ENCODE assay signal across 15 mouse cellular contexts in genomic region chr2:25363478-25364178, GRCm38 (mm10). TPM values are rescaled to one million over a fixed set of nuclear protein-coding genes. Genes with fewer than 3 reads are reported as not detected.
DNase-seq lines count a peak whose midpoint lies in the region; ATAC-seq and TF ChIP-seq lines count a peak whose summit lies in the region.
"Had no signal": no experiment of that assay in that cellular context is flagged by ENCODE, and none has a peak within 500 bp of the region (broad histone marks: within the 10 kb centered on the region; RNA-seq: fewer than 3 reads in every experiment).

No protein-coding gene starts in this region.

- H3K36me3 ChIP-seq in C2C12 (ENCODE audit: control insufficient read depth, insufficient read depth): peaks cover 39% of the 10 kb centered on the region
- no peaks in the 10 kb centered on the region; the same call in 1 of the 2 replicates for H3K36me3 ChIP-seq in intestine, embryonic 15.5 days
- H3K36me3 ChIP-seq in midbrain, embryonic 11.5 days (ENCODE audit: control insufficient read depth, insufficient read depth, low read length): no peaks in the 10 kb centered on the region
- H3K36me3 ChIP-seq: embryonic facial prominence, embryonic 15.5 days had no signal

- peak; percentile 64 for ATAC-seq in intestine, embryonic 15.5 days
- no peak for ATAC-seq in midbrain, embryonic 11.5 days (ENCODE audit: low FRiP score)

- peaks cover 13% of the 10 kb centered on the region for H3K4me1 ChIP-seq in intestine, embryonic 15.5 days (replicated peaks)
- H3K4me1 ChIP-seq in midbrain, embryonic 11.5 days (ENCODE audit: control insufficient read depth, insufficient read depth, low read length): peaks cover 2% of the 10 kb centered on the region

- intact Hi-C loops in gastrocnemius, adult 2 months (cut with DNase I): no loop called here
- intact Hi-C loops in gastrocnemius, postnatal 14 days (cut with DNase I; ENCODE audit: low total_unique reads): no loop called here

- no peak overlapping the region for H3ac ChIP-seq in C2C12 (ENCODE audit: control insufficient read depth, insufficient read length, low read depth)

- H3K27ac ChIP-seq in gastrocnemius, adult 2 months: no peak overlapping the region
- H3K27ac ChIP-seq in intestine, embryonic 15.5 days: peak overlapping the region; percentile 75
- H3K27ac ChIP-seq in midbrain, embryonic 11.5 days (ENCODE audit: low read depth, low read length): no peak overlapping the region
- H3K27ac ChIP-seq: embryonic facial prominence, embryonic 15.5 days; layer of hippocampus, adult 2 months had no signal

- no peaks in the 10 kb centered on the region for H3K9me3 ChIP-seq in intestine, embryonic 15.5 days
- no peaks in the 10 kb centered on the region for H3K9me3 ChIP-seq in midbrain, embryonic 11.5 days (ENCODE audit: control insufficient read depth, low read length)
- H3K9me3 ChIP-seq: embryonic facial prominence, embryonic 15.5 days had no signal

- WGBS in intestine, embryonic 15.5 days: 42% methylated on average over 13 of the region's 13 CpGs
- 70% methylated on average over 13 of the region's 13 CpGs for WGBS in midbrain, embryonic 11.5 days

- H3K79me3 ChIP-seq in C2C12 (ENCODE audit: low read depth): no peaks in the 10 kb centered on the region

- peak overlapping the region; percentile 90; the same call in 1 of the 2 replicates for H3K4me3 ChIP-seq in gastrocnemius, adult 2 months
- no peak overlapping the region for H3K4me3 ChIP-seq in C2C12 (ENCODE audit: insufficient read depth, poor library complexity, severe bottlenecking)
- H3K4me3 ChIP-seq in intestine, embryonic 15.5 days (replicated peaks): peak overlapping the region; percentile 68
- H3K4me3 ChIP-seq in midbrain, embryonic 11.5 days (ENCODE audit: low read depth, low read length): no peak overlapping the region
- H3K4me3 ChIP-seq: layer of hippocampus, adult 2 months had no signal

- H3K79me2 ChIP-seq in C2C12 (ENCODE audit: control insufficient read depth, insufficient read depth): peaks cover 16% of the 10 kb centered on the region

- DNase-seq in gastrocnemius, adult 2 months: no peak
- no peak for DNase-seq in gastrocnemius, adult 8-10 months (ENCODE audit: low spot score in 2 of 2)
- peak; percentile 39 for DNase-seq in lung, postnatal 25 days (ENCODE audit: low spot score)
- DNase-seq in midbrain, embryonic 11.5 days (ENCODE audit: low spot score, missing footprints): no peak
- DNase-seq in layer of hippocampus, postnatal 36 days: no peak
- no peak for DNase-seq in gastrocnemius, postnatal 14 days
- DNase-seq: adrenal gland, postnatal 10 days; cerebellum, adult 8-10 months; gastrocnemius, postnatal 25 days; heart, postnatal 36 days had no signal

- peak overlapping the region; percentile 95 for H3K4me2 ChIP-seq in intestine, embryonic 15.5 days (replicated peaks)
- no peak overlapping the region for H3K4me2 ChIP-seq in midbrain, embryonic 11.5 days

- peak overlapping the region; percentile 70; the same call in 1 of the 2 replicates for H3K9ac ChIP-seq in intestine, embryonic 15.5 days
- H3K9ac ChIP-seq in midbrain, embryonic 11.5 days (ENCODE audit: low read length): no peak overlapping the region
- H3K9ac ChIP-seq: embryonic facial prominence, embryonic 15.5 days had no signal

- no peaks in the 10 kb centered on the region for H3K27me3 ChIP-seq in C2C12 (ENCODE audit: control insufficient read depth, insufficient read depth, insufficient read length)
- no peaks in the 10 kb centered on the region for H3K27me3 ChIP-seq in intestine, embryonic 15.5 days (replicated peaks)
- H3K27me3 ChIP-seq in midbrain, embryonic 11.5 days (ENCODE audit: control insufficient read depth, insufficient read depth, low read length): peaks cover 26% of the 10 kb centered on the region

- TF ChIP-seq CTCF in gastrocnemius, adult 2 months (IDR thresholded peaks at IDR 0.05): no peak
- TF ChIP-seq CTCF in C2C12 (IDR thresholded peaks at IDR 0.05; ENCODE audit: control insufficient read depth, insufficient read depth, insufficient read length): no peak

TF ChIP-seq in C2C12, 6 proteins besides CTCF, POLR2A, EP300 and RAD21:
- TF ChIP-seq MAX (IDR thresholded peaks at IDR 0.05): no peak
- no peak for TF ChIP-seq FOSL1 (IDR thresholded peaks at IDR 0.05; ENCODE audit: insufficient read depth, low read length, poor library complexity, severe bottlenecking)
- TF ChIP-seq USF1 (IDR thresholded peaks at IDR 0.05; ENCODE audit: low read depth): no peak
- peak; percentile 46 for TF ChIP-seq MYOD1 (IDR thresholded peaks at IDR 0.05; ENCODE audit: control insufficient read depth, insufficient read length, low read depth)

RNA-seq across cellular contexts. Expression of gene Uap1l1, which starts 1.9 kb away (rescaled TPM):
- 1 to 10 TPM; 4.3 to 5.4 TPM for total RNA-seq in gastrocnemius, adult 2 months (2021)
- total RNA-seq in gastrocnemius, adult 8-10 months (2022): 10 to 100 TPM in 1 of 4 experiments, 1 to 10 TPM in 3; 3.6 to 11.9 (median 4.8) TPM
- polyA plus RNA-seq in C2C12 (2012; fragmentation: generic; extraction: Trizol): 96.6 TPM
- 105 and 122 TPM in 2 replicates for polyA plus RNA-seq in intestine, embryonic 15.5 days (2015; fragmentation: Nextera tagmentation; extraction: Ambion mirVana)
- polyA plus RNA-seq in midbrain, embryonic 11.5 days (2014; fragmentation: Nextera tagmentation; extraction: Ambion mirVana): 3.4 and 6.7 TPM in 2 replicates
- total RNA-seq in layer of hippocampus, postnatal 36 days (2021): 10 to 100 TPM; 10.8 to 13.8 TPM
- 1 to 10 TPM; 5.2 to 5.8 TPM for total RNA-seq in gastrocnemius, postnatal 14 days (2021)

RNA-seq across cellular contexts. Expression of gene Dpp7, which starts 7.5 kb away (rescaled TPM):
- 10 to 100 TPM; 14.0 to 16.5 TPM for total RNA-seq in gastrocnemius, adult 2 months (2021)
- total RNA-seq in gastrocnemius, adult 8-10 months (2022): 10 to 100 TPM; 12.8 to 20.3 (median 16.7) TPM
- 22.4 TPM for polyA plus RNA-seq in C2C12 (2012; fragmentation: generic; extraction: Trizol)
- 46.0 and 48.6 TPM in 2 replicates for polyA plus RNA-seq in intestine, embryonic 15.5 days (2015; fragmentation: Nextera tagmentation; extraction: Ambion mirVana)
- 15.9 and 16.0 TPM in 2 replicates for polyA plus RNA-seq in midbrain, embryonic 11.5 days (2014; fragmentation: Nextera tagmentation; extraction: Ambion mirVana)
- 10 to 100 TPM; 26.1 to 38.4 TPM for total RNA-seq in layer of hippocampus, postnatal 36 days (2021)
- 1 to 10 TPM; 6.0 to 6.6 TPM for total RNA-seq in gastrocnemius, postnatal 14 days (2021)

RNA-seq across cellular contexts. Expression of gene Sapcd2, which starts 8.5 kb away (rescaled TPM):
- total RNA-seq in gastrocnemius, adult 2 months (2021): not detected
- total RNA-seq in gastrocnemius, adult 8-10 months (2022): not detected
- polyA plus RNA-seq in C2C12 (2012; fragmentation: generic; extraction: Trizol): 25.8 TPM
- polyA plus RNA-seq in intestine, embryonic 15.5 days (2015; fragmentation: Nextera tagmentation; extraction: Ambion mirVana): 46.8 and 48.8 TPM in 2 replicates
- 47.9 and 53.3 TPM in 2 replicates for polyA plus RNA-seq in midbrain, embryonic 11.5 days (2014; fragmentation: Nextera tagmentation; extraction: Ambion mirVana)
- total RNA-seq in layer of hippocampus, postnatal 36 days (2021): 1 to 10 TPM; 3.7 to 4.6 TPM
- 1 to 10 TPM; 1.2 to 1.6 TPM for total RNA-seq in gastrocnemius, postnatal 14 days (2021)
- total RNA-seq: liver, adult 2 months had no signal
- polyA plus RNA-seq: liver, adult 2 months had no signal

RNA-seq across cellular contexts. Expression of gene Man1b1, which starts 31.5 kb away (rescaled TPM):
- total RNA-seq in gastrocnemius, adult 2 months (2021): 10 to 100 TPM; 12.9 to 16.0 TPM
- total RNA-seq in gastrocnemius, adult 8-10 months (2022): 10 to 100 TPM; 13.9 to 15.0 (median 14.4) TPM
- 38.0 TPM for polyA plus RNA-seq in C2C12 (2012; fragmentation: generic; extraction: Trizol)
- 40.2 and 40.8 TPM in 2 replicates for polyA plus RNA-seq in intestine, embryonic 15.5 days (2015; fragmentation: Nextera tagmentation; extraction: Ambion mirVana)
- 87.2 and 88.1 TPM in 2 replicates for polyA plus RNA-seq in midbrain, embryonic 11.5 days (2014; fragmentation: Nextera tagmentation; extraction: Ambion mirVana)
- 10 to 100 TPM; 50.6 to 52.3 TPM for total RNA-seq in layer of hippocampus, postnatal 36 days (2021)
- 10 to 100 TPM; 16.7 to 17.0 TPM for total RNA-seq in gastrocnemius, postnatal 14 days (2021)

RNA-seq across cellular contexts. Expression of gene Entpd2, which starts 32.0 kb away (rescaled TPM):
- total RNA-seq in gastrocnemius, adult 2 months (2021): 1 to 10 TPM; 6.5 to 8.8 TPM
- total RNA-seq in gastrocnemius, adult 8-10 months (2022): 1 to 10 TPM; 3.8 to 8.0 (median 6.2) TPM
- not detected for polyA plus RNA-seq in C2C12 (2012; fragmentation: generic; extraction: Trizol)
- polyA plus RNA-seq in intestine, embryonic 15.5 days (2015; fragmentation: Nextera tagmentation; extraction: Ambion mirVana): 12.1 and 15.6 TPM in 2 replicates
- polyA plus RNA-seq in midbrain, embryonic 11.5 days (2014; fragmentation: Nextera tagmentation; extraction: Ambion mirVana): 0.12 and 0.23 TPM in 2 replicates
- total RNA-seq in layer of hippocampus, postnatal 36 days (2021): 10 to 100 TPM; 14.9 to 16.1 TPM
- total RNA-seq in gastrocnemius, postnatal 14 days (2021): 10 to 100 TPM; 19.0 to 25.2 TPM

Comparison
In these comparisons a context has a peak if more than half of its experiments do, and no peak if none do; other contexts are left out.
1. H3K4me3 ChIP-seq: peak in gastrocnemius, adult 2 months (single experiment) and intestine, embryonic 15.5 days (single experiment); none in C2C12 (single experiment) and midbrain, embryonic 11.5 days (single experiment).